Mouse (Mus musculus) liver, embryonic 18 days (tissue): ENCODE measurements around the gene Ror2. TPM values are rescaled to one million over a fixed set of nuclear protein-coding genes. Genes with fewer than 3 reads are reported as not detected.

Experiments
- polyA plus RNA-seq: library from polyadenylated mRNA; depleted of rRNA; stranded (reverse); fragments of >200 nt; gene quantifications from 2 replicates; pipeline ENCODE4 v1.2.3, GENCODE M21; 2012; rRNA removed

The Ror2 gene
- 0.16 and 0.17 TPM in 2 replicates for polyA plus RNA-seq

GRCm38 (mm10) chr13:53285756-53286361 is at the start of gene Ror2:
Gene Ror2 (minus strand): TSS chr13:53286124.

Other genes starting within 250 kb of the Ror2 start
- gene Sptlc1, start 91.3 kb upstream of the Ror2 start, polyA plus RNA-seq: 7.5 and 8.1 TPM in 2 replicates
- gene Msx2, start 186.9 kb upstream of the Ror2 start, polyA plus RNA-seq: not detected in 2 replicates